Mouse (Mus musculus): ENCODE results near the gene Rbfox1. TPM values are rescaled to one million over a fixed set of nuclear protein-coding genes. Genes with fewer than 3 reads are reported as not detected.

Gene Rbfox1
- polyA plus RNA-seq, 1 experiment from 2014 or later: 1.9 TPM

DNA sequence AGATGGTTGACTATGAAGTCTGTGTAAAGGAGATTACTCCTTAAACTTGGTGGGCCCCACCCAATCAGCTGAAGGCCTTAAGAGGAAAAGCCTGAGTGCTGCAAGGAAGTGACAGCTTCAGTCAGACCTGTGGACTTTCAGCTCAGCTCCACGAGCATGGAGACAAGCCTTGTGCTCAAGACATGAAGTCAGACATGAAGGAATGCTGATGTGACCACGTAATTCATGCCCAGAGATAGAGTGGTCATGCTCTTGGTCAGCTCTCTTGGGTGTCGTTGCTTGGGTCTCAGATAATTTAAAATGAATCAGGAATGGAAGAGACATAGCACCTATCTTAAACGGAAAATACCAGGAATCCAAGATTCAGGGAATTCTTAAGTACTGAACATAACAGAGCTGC lies 1019.8 kb downstream of the Rbfox1 start:
- Histone ChIP-seq H3K4me2 (replicated peaks; ENCODE audit: low read depth) (no peak overlapping the region), H3K36me3 (ENCODE audit: control insufficient read depth, insufficient read depth, low read length) (no peaks in the 10 kb centered on the region), H3K9ac (ENCODE audit: low read length) (no peak overlapping the region), H3K4me1 (replicated peaks; ENCODE audit: control insufficient read depth, insufficient read depth) (no peaks in the 10 kb centered on the region), H3K27ac (replicated peaks) (no peak overlapping the region), H3K4me3 (ENCODE audit: low read depth, low read length) (no peak overlapping the region), H3K27me3 (ENCODE audit: control insufficient read depth, insufficient read depth, low read length) (no peaks in the 10 kb centered on the region), H3K9me3 (ENCODE audit: control insufficient read depth, low read length) (no peaks in the 10 kb centered on the region)
- no peak for ATAC-seq (ENCODE audit: low FRiP score, low TSS enrichment)
- no peak for TF ChIP-seq CTCF (IDR thresholded peaks at IDR 0.05; ENCODE audit: low read depth)
- TF ChIP-seq EP300 (optimal IDR thresholded peaks at IDR 0.05): no peak
- WGBS: 58% methylated on average over 4 of the region's 4 CpGs
- DNase-seq (ENCODE audit: low spot score): no peak

DNA sequence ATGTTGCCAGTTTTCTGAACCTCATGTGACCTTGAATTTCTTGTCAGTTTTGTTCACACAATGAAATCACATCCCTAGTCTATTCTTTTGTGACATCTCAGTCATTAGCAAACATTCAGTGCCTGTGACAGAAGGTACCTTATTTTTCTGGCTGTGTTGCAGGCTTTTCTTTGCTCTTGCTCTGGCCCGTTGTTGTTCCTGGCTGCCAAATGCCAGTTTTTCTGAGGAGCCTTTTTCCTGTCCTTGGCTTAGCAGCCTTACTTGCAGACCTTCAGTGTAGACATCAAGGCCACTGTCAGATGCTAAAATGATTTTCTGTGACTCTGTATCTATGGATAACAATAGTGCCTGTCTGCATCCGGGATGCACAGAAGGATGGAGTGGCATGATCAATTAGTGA lies 1020.8 kb downstream of the Rbfox1 start:
- TF ChIP-seq CTCF (IDR thresholded peaks at IDR 0.05; ENCODE audit: low read depth): no peak
- TF ChIP-seq EP300 (optimal IDR thresholded peaks at IDR 0.05): no peak
- Histone ChIP-seq H3K27ac (replicated peaks) (no peak overlapping the region), H3K36me3 (ENCODE audit: control insufficient read depth, insufficient read depth, low read length) (no peaks in the 10 kb centered on the region), H3K27me3 (ENCODE audit: control insufficient read depth, insufficient read depth, low read length) (no peaks in the 10 kb centered on the region), H3K4me2 (replicated peaks; ENCODE audit: low read depth) (no peak overlapping the region), H3K4me3 (ENCODE audit: low read depth, low read length) (no peak overlapping the region), H3K9me3 (ENCODE audit: control insufficient read depth, low read length) (no peaks in the 10 kb centered on the region), H3K9ac (ENCODE audit: low read length) (no peak overlapping the region), H3K4me1 (replicated peaks; ENCODE audit: control insufficient read depth, insufficient read depth) (no peaks in the 10 kb centered on the region)
- DNase-seq (ENCODE audit: low spot score) (no peak), ATAC-seq (ENCODE audit: low FRiP score, low TSS enrichment) (no peak)
- WGBS: 78% methylated on average over 2 of the region's 2 CpGs

DNA sequence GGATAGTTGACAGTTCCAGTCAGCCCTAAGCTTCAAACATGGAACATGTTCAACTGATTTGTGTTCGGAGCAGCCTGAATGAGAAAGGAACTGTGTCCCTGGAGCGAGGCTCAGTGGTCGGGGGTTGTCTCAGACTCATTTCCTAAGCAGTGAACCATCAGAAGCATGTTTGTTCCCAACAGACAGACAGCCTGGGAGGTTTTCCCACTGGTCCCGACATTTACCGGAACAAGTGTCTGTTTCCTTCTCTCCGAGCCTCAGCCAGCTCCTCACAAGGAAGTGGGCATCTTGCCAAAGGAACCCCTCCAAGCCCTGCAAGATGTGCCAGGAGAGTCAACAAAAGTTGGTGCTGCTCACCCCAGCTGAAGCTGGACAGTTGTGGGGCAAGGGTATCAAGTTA lies 1022.4 kb downstream of the Rbfox1 start:
- Histone ChIP-seq H3K4me1 (replicated peaks; ENCODE audit: control insufficient read depth, insufficient read depth) (no peaks in the 10 kb centered on the region), H3K27me3 (ENCODE audit: control insufficient read depth, insufficient read depth, low read length) (no peaks in the 10 kb centered on the region), H3K9ac (ENCODE audit: low read length) (no peak overlapping the region), H3K9me3 (ENCODE audit: control insufficient read depth, low read length) (no peaks in the 10 kb centered on the region), H3K27ac (replicated peaks) (no peak overlapping the region), H3K4me2 (replicated peaks; ENCODE audit: low read depth) (no peak overlapping the region), H3K4me3 (ENCODE audit: low read depth, low read length) (no peak overlapping the region), H3K36me3 (ENCODE audit: control insufficient read depth, insufficient read depth, low read length) (no peaks in the 10 kb centered on the region)
- DNase-seq (ENCODE audit: low spot score) (no peak), ATAC-seq (ENCODE audit: low FRiP score, low TSS enrichment) (no peak)
- 51% methylated on average over 6 of the region's 6 CpGs for WGBS
- TF ChIP-seq CTCF (IDR thresholded peaks at IDR 0.05; ENCODE audit: low read depth) (no peak), EP300 (optimal IDR thresholded peaks at IDR 0.05) (no peak)

DNA sequence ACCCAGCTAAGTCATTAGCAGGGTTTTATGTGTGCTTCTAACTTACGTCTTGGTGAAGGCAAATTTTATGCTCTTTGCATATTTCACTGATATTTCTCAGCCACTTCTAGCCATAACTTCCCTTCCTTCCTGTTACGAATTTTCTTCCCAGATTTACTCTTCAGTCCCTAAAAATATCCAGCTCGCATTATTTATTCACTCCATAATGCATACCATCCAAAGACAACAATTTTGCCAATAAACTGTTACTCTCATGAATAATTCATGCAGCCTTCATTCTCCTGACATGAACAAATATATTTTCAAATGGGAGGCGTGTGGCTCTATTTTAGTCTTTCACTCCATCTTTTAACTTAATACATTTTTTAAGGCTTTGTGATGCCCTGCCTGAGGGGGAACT lies 1029.4 kb downstream of the Rbfox1 start:
- DNase-seq (ENCODE audit: low spot score): no peak
- Histone ChIP-seq H3K9me3 (ENCODE audit: control insufficient read depth, low read length) (no peaks in the 10 kb centered on the region), H3K9ac (ENCODE audit: low read length) (no peak overlapping the region), H3K36me3 (ENCODE audit: control insufficient read depth, insufficient read depth, low read length) (no peaks in the 10 kb centered on the region), H3K4me1 (replicated peaks; ENCODE audit: control insufficient read depth, insufficient read depth) (no peaks in the 10 kb centered on the region), H3K4me3 (ENCODE audit: low read depth, low read length) (no peak overlapping the region), H3K4me2 (replicated peaks; ENCODE audit: low read depth) (no peak overlapping the region), H3K27me3 (ENCODE audit: control insufficient read depth, insufficient read depth, low read length) (no peaks in the 10 kb centered on the region), H3K27ac (replicated peaks) (no peak overlapping the region)
- TF ChIP-seq CTCF (IDR thresholded peaks at IDR 0.05; ENCODE audit: low read depth) (no peak), EP300 (optimal IDR thresholded peaks at IDR 0.05) (no peak)
- no peak for ATAC-seq (ENCODE audit: low FRiP score, low TSS enrichment)
- WGBS: 76% methylated on average over 4 of the region's 4 CpGs

DNA sequence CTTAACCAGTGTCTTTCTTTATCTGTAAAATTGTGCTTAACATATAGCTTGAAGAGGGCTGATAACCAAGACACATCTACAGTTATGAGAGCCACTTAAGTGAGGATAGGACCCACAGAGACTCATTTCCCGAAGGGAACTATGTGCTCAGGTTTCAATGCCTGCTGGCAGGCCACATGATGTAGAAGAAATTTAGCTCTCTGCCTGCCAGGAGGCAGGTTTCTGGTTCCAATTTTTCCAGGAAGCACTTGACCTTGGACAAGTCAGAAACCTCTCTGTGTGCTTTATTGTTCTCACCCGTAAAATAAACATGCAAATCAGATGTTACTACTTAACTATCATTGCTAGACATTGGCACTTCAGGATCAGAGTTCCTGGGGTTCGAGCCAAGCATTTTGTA lies 1033.5 kb downstream of the Rbfox1 start:
- TF ChIP-seq CTCF (IDR thresholded peaks at IDR 0.05; ENCODE audit: low read depth) (no peak), EP300 (optimal IDR thresholded peaks at IDR 0.05) (no peak)
- no peaks in the 10 kb centered on the region for H3K9me3 ChIP-seq (ENCODE audit: control insufficient read depth, low read length)
- no peak for DNase-seq (ENCODE audit: low spot score)

DNA sequence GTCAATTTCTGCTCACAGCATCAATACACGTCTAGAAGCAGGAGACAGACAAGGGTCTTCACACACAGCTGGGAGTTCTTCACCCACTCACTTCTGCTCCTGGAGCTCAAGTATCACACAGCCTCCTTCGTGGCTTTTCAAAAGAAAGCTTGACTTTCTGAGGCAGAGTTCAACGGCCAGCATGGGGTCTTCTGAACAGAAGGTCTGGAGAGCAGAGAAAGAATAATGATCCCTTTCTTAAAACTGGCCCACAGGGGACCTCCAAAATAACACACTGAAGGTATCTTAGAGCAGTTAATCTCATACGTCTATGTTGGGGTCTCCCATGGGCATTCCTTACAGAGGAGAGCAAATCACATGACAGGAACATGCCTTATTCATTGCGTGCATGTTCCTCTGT lies 1034.5 kb downstream of the Rbfox1 start:
- no peaks in the 10 kb centered on the region for H3K9me3 ChIP-seq (ENCODE audit: control insufficient read depth, low read length)

More for the DNA sequence above, 1033.5 kb downstream of the Rbfox1 start:
- H3K4me1 ChIP-seq (replicated peaks; ENCODE audit: control insufficient read depth, insufficient read depth): no peaks in the 10 kb centered on the region
- no peak for ATAC-seq (ENCODE audit: low FRiP score, low TSS enrichment)
- no peak overlapping the region for H3K27ac ChIP-seq (replicated peaks)
- no peak overlapping the region for H3K4me2 ChIP-seq (replicated peaks; ENCODE audit: low read depth)
- H3K36me3 ChIP-seq (ENCODE audit: control insufficient read depth, insufficient read depth, low read length): no peaks in the 10 kb centered on the region
- H3K27me3 ChIP-seq (ENCODE audit: control insufficient read depth, insufficient read depth, low read length): no peaks in the 10 kb centered on the region
- H3K4me3 ChIP-seq (ENCODE audit: low read depth, low read length): no peak overlapping the region
- WGBS: 51% methylated on average over 3 of the region's 3 CpGs
- H3K9ac ChIP-seq (ENCODE audit: low read length): no peak overlapping the region

More for the DNA sequence above, 1034.5 kb downstream of the Rbfox1 start:
- no peaks in the 10 kb centered on the region for H3K36me3 ChIP-seq (ENCODE audit: control insufficient read depth, insufficient read depth, low read length)
- no peaks in the 10 kb centered on the region for H3K4me1 ChIP-seq (replicated peaks; ENCODE audit: control insufficient read depth, insufficient read depth)
- H3K9ac ChIP-seq (ENCODE audit: low read length): no peak overlapping the region
- 33% methylated on average over 5 of the region's 5 CpGs for WGBS
- TF ChIP-seq CTCF (IDR thresholded peaks at IDR 0.05; ENCODE audit: low read depth): no peak
- TF ChIP-seq EP300 (optimal IDR thresholded peaks at IDR 0.05): no peak
- no peak overlapping the region for H3K4me3 ChIP-seq (ENCODE audit: low read depth, low read length)
- DNase-seq (ENCODE audit: low spot score) (no peak), ATAC-seq (ENCODE audit: low FRiP score, low TSS enrichment) (no peak)
- H3K27ac ChIP-seq (replicated peaks): no peak overlapping the region
- H3K27me3 ChIP-seq (ENCODE audit: control insufficient read depth, insufficient read depth, low read length): no peaks in the 10 kb centered on the region
- no peak overlapping the region for H3K4me2 ChIP-seq (replicated peaks; ENCODE audit: low read depth)
